ENCODE assay signal across 11 mouse cellular contexts in the genomic region with DNA sequence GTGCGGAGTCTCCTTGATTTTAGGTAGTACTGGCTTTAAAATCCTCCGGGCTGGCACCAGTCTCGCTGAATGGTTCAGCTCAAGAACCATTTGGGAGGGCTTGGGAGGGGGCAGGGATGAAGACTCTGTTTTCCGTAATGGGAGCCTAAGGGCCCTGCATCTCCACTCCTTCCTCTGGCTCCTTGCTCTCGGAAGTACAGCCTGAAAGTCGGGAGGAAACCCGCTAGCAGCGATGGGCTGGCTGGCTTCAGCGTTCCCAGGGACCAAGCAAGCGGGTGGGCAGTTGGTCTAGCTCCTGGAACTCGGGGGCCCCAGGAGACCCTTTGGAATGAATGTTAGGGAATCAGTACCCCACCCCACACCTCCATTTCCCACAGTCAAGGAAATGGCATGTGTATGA. TPM values are rescaled to one million over a fixed set of nuclear protein-coding genes. Genes with fewer than 3 reads are reported as not detected.
A peak's percentile ranks its signal among the peaks of the same experiment; 100 is the strongest.
DNase-seq lines count a peak whose midpoint lies in the region; ATAC-seq lines count a peak whose summit lies in the region.
"Had no signal": no experiment of that assay in that cellular context is flagged by ENCODE, and none has a peak within 500 bp of the region (broad histone marks: within the 10 kb centered on the region; RNA-seq: fewer than 3 reads in every experiment).

No protein-coding gene starts in this region.

- DNase-seq in hindbrain, embryonic 10.5 days (ENCODE audit: low spot score): peak; percentile 52
- DNase-seq in midbrain, embryonic 10.5 days (ENCODE audit: low spot score): peak; percentile 52
- DNase-seq in thymus, postnatal 4 days: no peak
- no peak for DNase-seq in thymus, postnatal 0 days (ENCODE audit: low spot score)
- no peak for DNase-seq in right cerebral cortex, postnatal 4 days
- no peak for DNase-seq in thymus, postnatal 36 days
- DNase-seq: kidney, adult 8-10 months; lung, adult 18-20 months had no signal

- H3K9ac ChIP-seq in kidney, embryonic 15.5 days: no peak overlapping the region
- H3K9ac ChIP-seq in kidney, embryonic 14.5 days (ENCODE audit: low read depth, low read length): no peak overlapping the region

- H3K27me3 ChIP-seq in kidney, embryonic 15.5 days: peaks cover 99% of the 10 kb centered on the region
- peaks cover 98% of the 10 kb centered on the region for H3K27me3 ChIP-seq in kidney, embryonic 14.5 days (ENCODE audit: control insufficient read depth, insufficient read depth, low read length)
- peaks cover 100% of the 10 kb centered on the region for H3K27me3 ChIP-seq in hindbrain, embryonic 10.5 days (ENCODE audit: insufficient read depth, poor library complexity, severe bottlenecking)
- peaks cover 100% of the 10 kb centered on the region for H3K27me3 ChIP-seq in midbrain, embryonic 10.5 days (ENCODE audit: low read depth, poor library complexity, severe bottlenecking)

- no peak for ATAC-seq in kidney, embryonic 15.5 days (replicated peaks; ENCODE audit: low FRiP score)
- ATAC-seq in kidney, embryonic 14.5 days (ENCODE audit: low FRiP score, low TSS enrichment): no peak

- H3K27ac ChIP-seq in kidney, embryonic 15.5 days: no peak overlapping the region
- no peak overlapping the region for H3K27ac ChIP-seq in kidney, embryonic 14.5 days (ENCODE audit: low read depth, low read length)
- H3K27ac ChIP-seq in hindbrain, embryonic 10.5 days: peak overlapping the region; percentile 83
- peak overlapping the region; percentile 90 for H3K27ac ChIP-seq in midbrain, embryonic 10.5 days (replicated peaks)

- WGBS in kidney, embryonic 15.5 days: under 1% methylated on average over 11 of the region's 11 CpGs
- WGBS in kidney, embryonic 14.5 days: under 1% methylated on average over 11 of the region's 11 CpGs
- WGBS in hindbrain, embryonic 10.5 days: under 1% methylated on average over 11 of the region's 11 CpGs
- under 1% methylated on average over 11 of the region's 11 CpGs for WGBS in midbrain, embryonic 10.5 days

- no peaks in the 10 kb centered on the region for H3K36me3 ChIP-seq in kidney, embryonic 15.5 days
- no peaks in the 10 kb centered on the region for H3K36me3 ChIP-seq in kidney, embryonic 14.5 days (ENCODE audit: control insufficient read depth, insufficient read depth, low read length)
- H3K36me3 ChIP-seq in hindbrain, embryonic 10.5 days: no peaks in the 10 kb centered on the region
- H3K36me3 ChIP-seq in midbrain, embryonic 10.5 days: no peaks in the 10 kb centered on the region

- H3K4me3 ChIP-seq in kidney, embryonic 15.5 days (replicated peaks): peak overlapping the region; percentile 19; the same call in 1 of the 2 replicates
- H3K4me3 ChIP-seq in kidney, embryonic 14.5 days (ENCODE audit: low read length): no peak overlapping the region
- peak overlapping the region; percentile 66 for H3K4me3 ChIP-seq in hindbrain, embryonic 10.5 days
- H3K4me3 ChIP-seq in midbrain, embryonic 10.5 days: peak overlapping the region; percentile 73

- H3K4me2 ChIP-seq in kidney, embryonic 15.5 days: no peak overlapping the region; the same call in 1 of the 2 replicates
- H3K4me2 ChIP-seq in kidney, embryonic 14.5 days (replicated peaks; ENCODE audit: low read depth, low read length): no peak overlapping the region

- peaks cover 23% of the 10 kb centered on the region for H3K4me1 ChIP-seq in kidney, embryonic 15.5 days
- no peaks in the 10 kb centered on the region for H3K4me1 ChIP-seq in kidney, embryonic 14.5 days (ENCODE audit: control insufficient read depth, insufficient read depth, low read length)
- H3K4me1 ChIP-seq in hindbrain, embryonic 10.5 days (replicated peaks): peaks cover 16% of the 10 kb centered on the region
- peaks cover 53% of the 10 kb centered on the region for H3K4me1 ChIP-seq in midbrain, embryonic 10.5 days

- no peaks in the 10 kb centered on the region for H3K9me3 ChIP-seq in kidney, embryonic 15.5 days (replicated peaks)
- no peaks in the 10 kb centered on the region for H3K9me3 ChIP-seq in kidney, embryonic 14.5 days (ENCODE audit: control insufficient read depth, low read length)
- no peaks in the 10 kb centered on the region for H3K9me3 ChIP-seq in hindbrain, embryonic 10.5 days
- no peaks in the 10 kb centered on the region for H3K9me3 ChIP-seq in midbrain, embryonic 10.5 days (replicated peaks)

RNA-seq across cellular contexts. Expression of a gene that starts 4.9 kb away (rescaled TPM):
- 0.05 and 0.10 TPM in 2 replicates for polyA plus RNA-seq in kidney, embryonic 15.5 days (2015; fragmentation: Nextera tagmentation; extraction: Ambion mirVana)
- not detected in 2 replicates for polyA plus RNA-seq in kidney, embryonic 14.5 days (2014; fragmentation: Nextera tagmentation; extraction: Ambion mirVana)
- 3.5 and 3.8 TPM in 2 replicates for polyA plus RNA-seq in hindbrain, embryonic 10.5 days (2016; fragmentation: Nextera tagmentation; extraction: Ambion mirVana)
- 5.2 and 5.6 TPM in 2 replicates for polyA plus RNA-seq in midbrain, embryonic 10.5 days (2016; fragmentation: Nextera tagmentation; extraction: Ambion mirVana)
- 0.05 TPM in 1 of 2 replicates, not detected in the other for polyA plus RNA-seq in thymus, postnatal 0 days (2015; fragmentation: Nextera tagmentation; extraction: Ambion mirVana)
- polyA plus RNA-seq: cortical plate, adult 2 months had no signal

Comparison
In these comparisons a context has a peak if more than half of its experiments do, and no peak if none do; other contexts are left out.
1. H3K27ac ChIP-seq: peak in hindbrain, embryonic 10.5 days (single experiment) and midbrain, embryonic 10.5 days (single experiment); none in kidney, embryonic 15.5 days (single experiment) and kidney, embryonic 14.5 days (single experiment).
2. DNase-seq: peak in hindbrain, embryonic 10.5 days (single experiment) and midbrain, embryonic 10.5 days (single experiment); none in thymus, postnatal 4 days (single experiment), thymus, postnatal 0 days (single experiment), right cerebral cortex, postnatal 4 days (single experiment) and thymus, postnatal 36 days (0 of 2).